Mouse (Mus musculus) thymus, adult 18-20 months (tissue): Measurements from ENCODE around the gene Fthl17c.
"Not testable (repeated sequence)": the region's sequence is repeated elsewhere in the genome, so short reads cannot be mapped to it uniquely, and the experiment has no call there.

Source experiments
- DNase-seq, 2 experiments: peaks; one replicate each; pipeline ENCODE4 v3.0.0; 2022; ENCODE audit warnings: mixed read lengths in 2 of 2

The Fthl17c gene

DNA sequence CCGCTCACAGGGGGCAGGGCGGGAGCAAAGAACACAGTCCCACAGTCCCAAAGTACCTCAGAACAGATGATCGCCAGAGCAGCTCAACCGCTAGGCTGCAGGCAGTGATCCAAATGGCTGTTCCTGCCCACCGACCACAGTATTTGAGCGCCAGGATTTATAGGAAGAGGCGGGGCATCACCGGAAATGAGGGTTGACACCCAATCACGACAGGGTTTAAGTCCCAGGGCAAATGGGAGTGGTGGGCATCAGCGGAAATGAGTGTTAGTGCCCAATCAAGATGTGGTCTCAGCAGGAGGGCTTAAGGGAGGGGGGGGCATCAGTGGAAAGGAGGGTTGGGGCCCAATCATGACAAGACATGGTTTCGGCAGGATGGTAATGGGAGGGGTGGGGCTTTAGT is at the start of gene Fthl17c:
Gene Fthl17c (minus strand): TSS at position 101 of the 400 bp plus-strand sequence.
- not testable (repeated sequence) for DNase-seq

- DNase-seq: no peak
Measured at GRCm38 (mm10) chrX:9019481-9019880, 43.1 kb upstream of the Fthl17c start.

GRCm38 (mm10) chrX:9016079-9016478 is 39.7 kb upstream of the Fthl17c start:
- no peak for DNase-seq

- DNase-seq: not testable (repeated sequence)
Measured at GRCm38 (mm10) chrX:8986655-8987054, 10.3 kb upstream of the Fthl17c start, which contains the start of gene Fthl17d. Gene Fthl17d, minus strand, starts transcription at chrX:8986755.

- DNase-seq: not testable (repeated sequence)
Measured at GRCm38 (mm10) chrX:8964618-8965017, 11.7 kb downstream of the Fthl17c start.

DNA sequence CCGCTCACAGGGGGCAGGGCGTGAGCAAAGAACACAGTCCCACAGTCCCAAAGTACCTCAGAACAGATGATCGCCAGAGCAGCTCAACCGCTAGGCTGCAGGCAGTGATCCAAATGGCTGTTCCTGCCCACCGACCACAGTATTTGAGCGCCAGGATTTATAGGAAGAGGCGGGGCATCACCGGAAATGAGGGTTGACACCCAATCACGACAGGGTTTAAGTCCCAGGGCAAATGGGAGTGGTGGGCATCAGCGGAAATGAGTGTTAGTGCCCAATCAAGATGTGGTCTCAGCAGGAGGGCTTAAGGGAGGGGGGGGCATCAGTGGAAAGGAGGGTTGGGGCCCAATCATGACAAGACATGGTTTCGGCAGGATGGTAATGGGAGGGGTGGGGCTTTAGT is 13.5 kb downstream of the Fthl17c start, which contains the start of gene Fthl17b:
Gene Fthl17b (minus strand): TSS at position 101 of the 400 bp plus-strand sequence.
- DNase-seq: not testable (repeated sequence)

- DNase-seq: peak; percentile 18 to 41
Measured at GRCm38 (mm10) chrX:8948130-8948805, 28.1 kb downstream of the Fthl17c start.

DNA sequence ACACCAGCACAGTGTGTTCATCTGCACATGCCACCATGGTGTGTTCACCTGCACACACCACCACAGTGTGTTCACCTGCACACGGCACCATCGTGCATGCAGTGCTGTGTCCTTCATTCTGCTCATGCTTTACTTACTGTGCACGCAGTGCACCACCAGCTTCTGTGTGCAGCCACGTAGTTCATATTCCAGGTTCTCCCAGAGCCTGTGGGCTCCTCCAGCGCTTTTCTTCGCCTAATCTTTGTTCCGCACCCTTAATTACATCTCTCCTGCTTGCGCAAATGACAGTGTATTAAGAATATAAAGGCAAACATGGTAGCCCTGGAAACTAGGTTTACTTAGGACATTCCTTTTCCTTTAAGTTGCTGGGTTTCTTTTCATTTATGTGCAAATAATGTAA is 32.3 kb downstream of the Fthl17c start:
- DNase-seq: no peak

DNA sequence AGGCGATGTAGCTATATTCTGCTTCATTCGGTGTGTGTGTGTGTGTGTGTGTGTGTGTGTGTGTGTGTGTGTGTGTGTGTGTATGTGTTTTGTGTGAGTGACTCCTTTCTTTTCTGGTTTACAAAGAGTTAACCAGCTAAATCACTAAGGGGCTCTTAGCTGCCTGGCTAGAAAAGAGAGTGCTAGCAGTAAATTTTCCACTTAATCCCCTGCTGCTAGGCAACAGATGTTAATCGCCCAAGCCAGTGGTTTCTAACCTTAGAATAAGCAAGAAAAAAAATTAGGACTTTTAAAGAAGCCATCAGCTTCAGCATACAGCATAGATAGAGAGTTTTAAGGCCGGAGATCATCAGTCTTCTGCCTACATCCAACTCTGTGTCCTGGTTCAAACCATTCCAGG is 49.1 kb downstream of the Fthl17c start:
- DNase-seq: no peak
